8 mouse cellular contexts compared by ENCODE assay signal in genomic region chr2:18047646-18048452, GRCm38 (mm10). TPM values are rescaled to one million over a fixed set of nuclear protein-coding genes. Genes with fewer than 3 reads are reported as not detected.
DNase-seq lines count a peak whose midpoint lies in the region; ATAC-seq and TF ChIP-seq lines count a peak whose summit lies in the region.

No protein-coding gene starts in this region.

- H3K27me3 ChIP-seq in forebrain, embryonic 14.5 days (replicated peaks; ENCODE audit: control insufficient read depth, insufficient read depth, low read length), result no peaks in the 10 kb centered on the region
- no peaks in the 10 kb centered on the region for H3K27me3 ChIP-seq in hindbrain, embryonic 10.5 days (ENCODE audit: insufficient read depth, poor library complexity, severe bottlenecking)

- H3K9me3 ChIP-seq in ES-E14 (ENCODE audit: control insufficient read depth, insufficient read depth, low read depth, low read length), result no peaks in the 10 kb centered on the region
- no peaks in the 10 kb centered on the region for H3K9me3 ChIP-seq in forebrain, embryonic 14.5 days (replicated peaks; ENCODE audit: control insufficient read depth, low read length)
- H3K9me3 ChIP-seq in hindbrain, embryonic 10.5 days, result no peaks in the 10 kb centered on the region

- H3K27ac ChIP-seq in ES-E14 (ENCODE audit: insufficient read depth, low read depth, low read length, poor library complexity, severe bottlenecking), result no peak overlapping the region
- peak overlapping the region; percentile 100 for H3K27ac ChIP-seq in forebrain, embryonic 14.5 days (ENCODE audit: low read depth, low read length)
- H3K27ac ChIP-seq in hindbrain, embryonic 10.5 days, result peak overlapping the region; percentile 100

- in situ Hi-C loops in ES-E14 (cut with MboI; ENCODE audit: low sequenced_read_pairs in 2 of 2, unreplicated experiment in 2 of 2), result loop anchor here in 1 of 2 experiments (25.0 kb wide), 1 partner anchor 1389 kb away; the partner anchor contains the start of gene Ptf1a

- no peaks in the 10 kb centered on the region for H3K36me3 ChIP-seq in ES-E14 (ENCODE audit: control insufficient read depth, insufficient read depth, low read length, poor library complexity, severe bottlenecking)
- H3K36me3 ChIP-seq in forebrain, embryonic 14.5 days (ENCODE audit: control insufficient read depth, insufficient read depth, low read length), result no peaks in the 10 kb centered on the region
- peaks cover 16% of the 10 kb centered on the region; the same call in 1 of the 2 replicates for H3K36me3 ChIP-seq in hindbrain, embryonic 10.5 days

- H3K4me2 ChIP-seq in forebrain, embryonic 14.5 days (ENCODE audit: low read length), result peak overlapping the region; percentile 94

- DNase-seq in ES-E14 (ENCODE audit: low read depth, low spot score), result peak; percentile 59
- peak; percentile 80 for DNase-seq in cerebellum, adult 11-12 months
- peak; percentile 82 for DNase-seq in forebrain, embryonic 14.5 days (ENCODE audit: low spot score)
- DNase-seq in hindbrain, embryonic 10.5 days (ENCODE audit: low spot score), result peak; percentile 77
- DNase-seq in layer of hippocampus, postnatal 10 days (ENCODE audit: low spot score in 2 of 2), result peak; percentile 73 to 80
- peak; percentile 88 for DNase-seq in lung, postnatal 10 days
- peak; percentile 81 for DNase-seq in retina, embryonic 14.5 days (ENCODE audit: low spot score)
- DNase-seq in urinary bladder, postnatal 4 days (ENCODE audit: low spot score in 2 of 2), result peak; percentile 80 to 82

- H3K4me1 ChIP-seq in ES-E14 (ENCODE audit: control insufficient read depth in 2 of 2, insufficient read depth in 2 of 2, low read length in 2 of 2, poor library complexity in 1 of 2), result peaks cover 0 to 5% of the 10 kb centered on the region in 2 experiments; a peak in 2 of 4 replicates
- H3K4me1 ChIP-seq in forebrain, embryonic 14.5 days (ENCODE audit: control insufficient read depth, insufficient read depth, low read length), result peaks cover 27% of the 10 kb centered on the region
- peaks cover 43% of the 10 kb centered on the region for H3K4me1 ChIP-seq in hindbrain, embryonic 10.5 days (replicated peaks)

- H3K4me3 ChIP-seq in ES-E14 (ENCODE audit: insufficient read depth in 1 of 2, low read depth in 1 of 2, low read length in 2 of 2, poor library complexity in 1 of 2, severe bottlenecking in 1 of 2), result peak overlapping the region; percentile 70 to 74
- peak overlapping the region; percentile 98 for H3K4me3 ChIP-seq in forebrain, embryonic 14.5 days (ENCODE audit: low read depth, low read length)
- peak overlapping the region; percentile 99 for H3K4me3 ChIP-seq in hindbrain, embryonic 10.5 days

- under 1% methylated on average over 67 of the region's 70 CpGs for WGBS in forebrain, embryonic 14.5 days
- WGBS in hindbrain, embryonic 10.5 days, result under 1% methylated on average over 70 of the region's 70 CpGs

- peak overlapping the region; percentile 73 for H3K9ac ChIP-seq in ES-E14 (ENCODE audit: insufficient read depth, low read depth, low read length, poor library complexity, severe bottlenecking)
- peak overlapping the region; percentile 100 for H3K9ac ChIP-seq in forebrain, embryonic 14.5 days (ENCODE audit: low read length)

- peak; percentile 69 for ATAC-seq in forebrain, embryonic 14.5 days

TF ChIP-seq in ES-E14, 5 proteins besides CTCF, POLR2A, EP300 and RAD21:
- no peak for TF ChIP-seq MAFK (IDR thresholded peaks at IDR 0.05; ENCODE audit: insufficient read depth, low read depth, low read length)
- TF ChIP-seq CHD2 (IDR thresholded peaks at IDR 0.05; ENCODE audit: low read depth, low read length), result no peak
- TF ChIP-seq ZC3H11A (IDR thresholded peaks at IDR 0.05; ENCODE audit: borderline replicate concordance, low read depth, low read length), result no peak
- TF ChIP-seq ZNF384 (IDR thresholded peaks at IDR 0.05; ENCODE audit: low read depth, low read length), result no peak
- TF ChIP-seq HCFC1 (IDR thresholded peaks at IDR 0.05; ENCODE audit: borderline replicate concordance, insufficient read depth, low read length), result no peak
TF ChIP-seq in ES-E14: peak in this region for 0.

RNA-seq across cellular contexts. Expression of gene Skida1, which starts 1.0 kb away (rescaled TPM):
- total RNA-seq in ES-E14 (2012; rRNA removed), result 0.63 and 2.6 TPM in 2 replicates
- polyA plus RNA-seq in forebrain, embryonic 14.5 days (2014; fragmentation: Nextera tagmentation; extraction: Ambion mirVana), result 10.8 and 13.2 TPM in 2 replicates
- 19.3 and 21.9 TPM in 2 replicates for polyA plus RNA-seq in hindbrain, embryonic 10.5 days (2016; fragmentation: Nextera tagmentation; extraction: Ambion mirVana)
- 10 to 100 TPM; 12.7 to 14.8 TPM for total RNA-seq in layer of hippocampus, postnatal 10 days (2021)

RNA-seq across cellular contexts. Expression of gene Mllt10, which starts 7.2 kb away (rescaled TPM):
- 39.7 and 40.7 TPM in 2 replicates for total RNA-seq in ES-E14 (2012; rRNA removed)
- 38.7 and 43.5 TPM in 2 replicates for polyA plus RNA-seq in forebrain, embryonic 14.5 days (2014; fragmentation: Nextera tagmentation; extraction: Ambion mirVana)
- 65.0 and 66.0 TPM in 2 replicates for polyA plus RNA-seq in hindbrain, embryonic 10.5 days (2016; fragmentation: Nextera tagmentation; extraction: Ambion mirVana)
- total RNA-seq in layer of hippocampus, postnatal 10 days (2021), result 10 to 100 TPM; 48.8 to 58.2 TPM

RNA-seq across cellular contexts. Expression of gene A930004D18Rik, which starts 10.3 kb away (rescaled TPM):
- total RNA-seq in ES-E14 (2012; rRNA removed), result 1.9 and 6.2 TPM in 2 replicates
- 9.9 and 11.7 TPM in 2 replicates for polyA plus RNA-seq in forebrain, embryonic 14.5 days (2014; fragmentation: Nextera tagmentation; extraction: Ambion mirVana)
- 17.5 and 22.5 TPM in 2 replicates for polyA plus RNA-seq in hindbrain, embryonic 10.5 days (2016; fragmentation: Nextera tagmentation; extraction: Ambion mirVana)
- 1 to 10 TPM; 3.3 to 3.8 TPM for total RNA-seq in layer of hippocampus, postnatal 10 days (2021)

RNA-seq across cellular contexts. Expression of gene H2al2a, which starts 51.1 kb away (rescaled TPM):
- not detected in 2 replicates for total RNA-seq in ES-E14 (2012; rRNA removed)
- not detected in 2 replicates for polyA plus RNA-seq in forebrain, embryonic 14.5 days (2014; fragmentation: Nextera tagmentation; extraction: Ambion mirVana)
- not detected in 2 replicates for polyA plus RNA-seq in hindbrain, embryonic 10.5 days (2016; fragmentation: Nextera tagmentation; extraction: Ambion mirVana)
- not detected for total RNA-seq in layer of hippocampus, postnatal 10 days (2021)
